Mouse (Mus musculus): ENCODE measurements around the gene Epha1.

DNA sequence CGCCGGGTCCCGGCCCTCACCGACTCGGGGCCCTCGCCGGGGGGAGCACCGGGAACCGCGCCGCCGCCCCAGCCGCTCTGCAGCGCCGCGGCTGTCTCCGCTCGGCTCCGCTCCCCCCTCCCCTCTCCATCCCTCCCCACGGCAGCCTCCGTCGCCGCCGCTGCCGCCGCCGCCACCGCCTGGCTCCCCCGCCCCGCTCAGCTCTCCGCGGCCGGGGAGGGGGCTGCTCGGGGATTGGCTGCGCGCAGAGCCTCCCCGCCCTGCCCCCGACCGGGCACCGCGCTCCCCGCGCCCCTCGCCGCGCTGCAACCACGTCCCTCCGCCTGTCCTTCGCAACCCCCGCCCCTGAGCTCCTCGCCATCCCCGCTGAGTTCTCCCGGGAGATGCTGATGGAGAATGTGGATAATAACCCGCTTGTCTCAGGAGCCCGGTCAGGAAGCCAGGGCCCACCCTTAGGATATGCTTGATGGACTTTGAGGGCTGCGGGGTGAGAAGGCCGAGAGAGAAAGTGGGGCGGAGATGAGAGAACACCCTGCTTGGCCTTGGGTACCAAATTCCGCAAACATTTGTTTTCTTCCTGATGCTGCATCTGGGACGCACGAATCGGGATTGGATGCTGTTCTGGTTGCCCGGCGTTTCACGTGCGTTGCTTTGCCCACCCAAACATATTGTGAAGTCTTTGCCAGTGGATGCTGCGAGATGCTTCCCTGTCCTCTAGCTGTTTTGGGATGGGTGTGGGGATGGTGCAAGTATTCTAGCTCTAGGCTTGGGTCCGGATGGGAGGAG, 48.4 kb downstream of the Epha1 start, which contains the start of gene Fam131b:
- TF ChIP-seq CTCF (conservative IDR thresholded peaks at IDR 0.05; ENCODE audit: low read length) = no peak
- no peak for TF ChIP-seq NANOG (IDR thresholded peaks at IDR 0.05; ENCODE audit: borderline replicate concordance, low read length)

All from E14TG2a.4 (cell line).